Comparison of ENCODE assay signal across 9 mouse cellular contexts in the genomic region with DNA sequence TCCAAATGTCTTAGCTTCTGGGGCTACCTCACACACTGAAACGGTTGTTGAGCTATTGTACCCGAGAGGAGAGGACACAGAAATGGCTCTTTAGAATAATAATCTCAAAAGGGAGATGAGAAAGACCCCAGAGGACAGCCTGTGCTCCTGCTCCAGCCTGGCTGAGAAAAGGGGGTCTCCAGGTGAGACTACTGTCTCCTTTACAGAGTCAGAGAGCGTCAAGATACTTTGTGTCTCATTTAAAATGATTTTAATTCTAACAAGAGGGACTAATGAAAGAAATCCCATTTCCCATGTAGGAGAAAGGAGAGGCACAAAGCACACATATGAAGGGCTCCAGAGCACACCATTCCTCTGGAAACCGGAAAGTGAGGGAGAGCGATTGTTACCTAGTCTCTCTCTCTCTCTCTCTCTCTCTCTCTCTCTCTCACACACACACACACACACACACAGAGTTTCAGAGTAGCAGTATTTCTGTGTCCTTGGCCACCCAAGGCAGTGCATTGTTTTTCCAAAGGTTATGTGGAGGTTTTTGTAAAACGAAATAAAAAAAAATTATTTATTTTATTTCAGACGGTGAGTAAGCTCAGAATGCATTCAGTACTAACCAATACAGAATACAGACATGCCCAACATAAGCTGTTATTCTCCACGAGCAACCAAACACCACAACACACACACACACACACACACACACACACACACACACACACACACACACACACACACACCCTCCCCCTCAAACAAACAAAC.
DNase-seq lines count a peak whose midpoint lies in the region; ATAC-seq lines count a peak whose summit lies in the region.
"Had no signal": no experiment of that assay in that cellular context is flagged by ENCODE, and none has a peak within 500 bp of the region (broad histone marks: within the 10 kb centered on the region; RNA-seq: fewer than 3 reads in every experiment).

No protein-coding gene starts in this region.

- peaks cover 21 to 36% of the 10 kb centered on the region in 2 experiments for H3K4me1 ChIP-seq in heart, embryonic 14.5 days (ENCODE audit: control insufficient read depth in 2 of 2, insufficient read depth in 2 of 2, low read length in 2 of 2)
- H3K4me1 ChIP-seq in forebrain, embryonic 12.5 days: peaks cover 66% of the 10 kb centered on the region
- H3K4me1 ChIP-seq in limb, embryonic 13.5 days: peaks cover 46% of the 10 kb centered on the region
- H3K4me1 ChIP-seq in liver, embryonic 12.5 days: peaks cover 6% of the 10 kb centered on the region; the same call in 1 of the 2 replicates
- H3K4me1 ChIP-seq: liver, embryonic 13.5 days had no signal

- H3K4me3 ChIP-seq in heart, embryonic 14.5 days (ENCODE audit: control insufficient read depth in 1 of 2, insufficient read depth in 1 of 2, low read depth in 1 of 2, low read length in 2 of 2): peak overlapping the region in 1 of 2 experiments; percentile 42; a peak in 3 of 4 replicates
- H3K4me3 ChIP-seq in forebrain, embryonic 12.5 days (replicated peaks): peak overlapping the region; percentile 36
- H3K4me3 ChIP-seq in limb, embryonic 13.5 days: peak overlapping the region; percentile 41
- H3K4me3 ChIP-seq in liver, embryonic 12.5 days: no peak overlapping the region
- H3K4me3 ChIP-seq: liver, embryonic 13.5 days had no signal

- no peaks in the 10 kb centered on the region for H3K9me3 ChIP-seq in heart, embryonic 14.5 days (ENCODE audit: control insufficient read depth, low read length)
- no peaks in the 10 kb centered on the region for H3K9me3 ChIP-seq in forebrain, embryonic 12.5 days
- no peaks in the 10 kb centered on the region for H3K9me3 ChIP-seq in limb, embryonic 13.5 days
- H3K9me3 ChIP-seq in liver, embryonic 12.5 days (replicated peaks): no peaks in the 10 kb centered on the region
- H3K9me3 ChIP-seq: liver, embryonic 13.5 days had no signal

- 44% methylated on average over 8 of the region's 8 CpGs for WGBS in heart, embryonic 14.5 days
- 25% methylated on average over 8 of the region's 8 CpGs for WGBS in forebrain, embryonic 12.5 days
- 33% methylated on average over 8 of the region's 8 CpGs for WGBS in limb, embryonic 13.5 days
- 44% methylated on average over 8 of the region's 8 CpGs for WGBS in liver, embryonic 12.5 days (ENCODE audit: insufficient replicate concordance)

- H3K36me3 ChIP-seq in heart, embryonic 14.5 days (ENCODE audit: control insufficient read depth, insufficient read depth, low read length): no peaks in the 10 kb centered on the region
- no peaks in the 10 kb centered on the region for H3K36me3 ChIP-seq in forebrain, embryonic 12.5 days (replicated peaks)
- H3K36me3 ChIP-seq in limb, embryonic 13.5 days: no peaks in the 10 kb centered on the region
- no peaks in the 10 kb centered on the region for H3K36me3 ChIP-seq in liver, embryonic 12.5 days
- H3K36me3 ChIP-seq: liver, embryonic 13.5 days had no signal

- no peak for ATAC-seq in heart, embryonic 14.5 days (ENCODE audit: insufficient number of reproducible peaks, insufficient read depth, low FRiP score, low read depth)
- no peak for ATAC-seq in forebrain, embryonic 12.5 days (ENCODE audit: low FRiP score)
- no peak for ATAC-seq in limb, embryonic 13.5 days (ENCODE audit: low FRiP score, low read depth)
- no peak for ATAC-seq in liver, embryonic 12.5 days
- no peak for ATAC-seq in erythroid progenitor cell, adult 5-6 weeks (replicated peaks; ENCODE audit: low FRiP score, poor library complexity, severe bottlenecking)

- peak overlapping the region; percentile 73 for H3K9ac ChIP-seq in heart, embryonic 14.5 days (ENCODE audit: low read length)
- H3K9ac ChIP-seq in forebrain, embryonic 12.5 days: peak overlapping the region; percentile 55
- peak overlapping the region; percentile 68 for H3K9ac ChIP-seq in limb, embryonic 13.5 days
- no peak overlapping the region for H3K9ac ChIP-seq in liver, embryonic 12.5 days
- H3K9ac ChIP-seq: liver, embryonic 13.5 days had no signal

- DNase-seq in heart, postnatal 4 days: no peak
- peak; percentile 59 for DNase-seq in NIH3T3 (ENCODE audit: low read depth)
- DNase-seq in urinary bladder, postnatal 14 days (ENCODE audit: low spot score): no peak
- DNase-seq: liver, embryonic 13.5 days had no signal

- H3K27me3 ChIP-seq in heart, embryonic 14.5 days (ENCODE audit: control insufficient read depth, insufficient read depth, low read length): no peaks in the 10 kb centered on the region
- no peaks in the 10 kb centered on the region for H3K27me3 ChIP-seq in forebrain, embryonic 12.5 days
- no peaks in the 10 kb centered on the region for H3K27me3 ChIP-seq in limb, embryonic 13.5 days
- peaks cover 8% of the 10 kb centered on the region for H3K27me3 ChIP-seq in liver, embryonic 12.5 days (replicated peaks)

- peak overlapping the region; percentile 75 for H3K4me2 ChIP-seq in heart, embryonic 14.5 days (ENCODE audit: low read length)
- H3K4me2 ChIP-seq in forebrain, embryonic 12.5 days: peak overlapping the region; percentile 68
- H3K4me2 ChIP-seq in limb, embryonic 13.5 days (replicated peaks): peak overlapping the region; percentile 74
- H3K4me2 ChIP-seq in liver, embryonic 12.5 days: no peak overlapping the region

- peak overlapping the region; percentile 34 to 80; a peak in 2 of 4 replicates for H3K27ac ChIP-seq in heart, embryonic 14.5 days (replicated peaks in 1 of 2; ENCODE audit: control insufficient read depth in 1 of 2, insufficient read depth in 1 of 2, low read depth in 2 of 2, low read length in 2 of 2)
- peak overlapping the region; percentile 96 for H3K27ac ChIP-seq in forebrain, embryonic 12.5 days
- peak overlapping the region; percentile 87 for H3K27ac ChIP-seq in limb, embryonic 13.5 days
- no peak overlapping the region for H3K27ac ChIP-seq in liver, embryonic 12.5 days
- H3K27ac ChIP-seq: liver, embryonic 13.5 days had no signal
